Mouse (Mus musculus) yolk sac, embryonic 10.5 days (tissue): Measurements from ENCODE around the gene Entr1.
"Not testable (repeated sequence)": the region's sequence is repeated elsewhere in the genome, so short reads cannot be mapped to it uniquely, and the experiment has no call there.

Source experiments
- DNase-seq: peaks from one replicate; pipeline ENCODE4 v3.0.0-alpha.2; 2017; ENCODE audit warnings: low spot score

Entr1 gene

DNA sequence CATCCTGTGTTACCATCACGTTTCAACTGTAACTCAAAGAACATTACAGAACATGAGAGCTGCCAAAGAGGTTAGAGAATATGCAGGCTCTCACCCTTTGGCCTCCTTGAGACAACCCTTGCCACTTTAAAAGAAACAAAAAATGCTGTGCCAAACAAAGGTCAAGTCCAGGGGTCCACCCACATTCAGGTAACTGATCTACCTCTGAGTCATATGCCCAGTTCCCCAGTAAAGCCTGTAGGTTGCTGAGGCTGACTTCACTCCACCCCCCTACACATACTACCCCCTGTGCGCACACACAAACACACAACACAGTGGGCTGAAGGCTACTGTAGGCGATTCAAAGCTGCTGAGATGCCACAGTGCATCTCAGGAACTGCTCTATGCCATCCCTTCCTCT, 1.4 kb downstream of the Entr1 start:
- DNase-seq: no peak

DNA sequence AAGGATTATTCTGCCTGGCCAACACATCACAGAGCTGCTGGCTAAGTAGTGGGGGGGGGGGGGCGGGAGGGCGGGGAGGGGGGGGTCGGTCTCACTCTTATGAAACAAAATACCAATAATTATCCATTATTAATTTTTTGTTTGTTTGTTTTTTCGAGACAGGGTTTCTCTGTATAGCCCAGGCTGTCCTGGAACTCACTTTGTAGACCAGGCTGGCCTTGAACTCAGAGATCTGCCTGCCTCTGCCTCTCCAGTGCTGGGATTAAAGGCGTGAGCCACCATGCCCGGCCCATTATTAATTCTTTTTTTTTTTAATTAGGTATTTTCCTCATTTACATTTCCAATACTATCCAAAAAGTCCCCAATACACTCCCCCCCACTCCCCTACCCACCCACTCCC, 8.2 kb downstream of the Entr1 start:
- DNase-seq: not testable (repeated sequence)

DNA sequence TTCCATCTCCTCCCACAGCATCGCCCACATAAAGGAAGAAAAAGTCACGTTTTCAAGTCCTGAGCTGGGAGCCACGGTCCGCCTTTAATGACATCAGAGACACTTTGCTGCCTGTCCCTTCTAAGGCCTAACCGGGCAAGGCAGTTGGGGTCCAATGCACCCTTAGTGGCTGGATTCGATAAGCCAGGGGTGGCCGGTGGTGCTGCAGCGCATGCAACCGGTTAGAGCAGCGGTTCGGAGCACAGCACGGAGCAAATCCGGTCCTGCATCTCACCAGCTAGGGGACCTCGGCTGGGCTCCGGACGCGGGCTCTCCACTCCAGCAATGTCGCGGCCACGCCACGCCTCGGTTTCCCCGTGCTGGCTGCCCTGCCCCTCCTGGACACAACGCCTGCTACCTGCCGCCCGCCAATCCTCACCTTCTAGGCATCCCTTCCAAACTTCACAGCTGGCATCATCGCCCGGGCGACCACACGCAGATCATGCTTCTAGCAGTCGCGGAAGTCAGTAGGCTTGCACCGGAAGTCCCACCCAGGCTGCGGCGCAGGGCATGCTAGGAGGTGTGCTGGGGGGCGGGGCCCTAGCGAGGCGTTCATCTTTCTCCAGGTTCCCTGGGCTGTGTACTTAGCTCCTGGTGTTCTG, 8.9 kb downstream of the Entr1 start, which contains the start of gene Snapc4:
TSS of gene Snapc4 (minus strand) at position 523 of the 641 bp plus-strand sequence.
- DNase-seq: peak; percentile 85

DNA sequence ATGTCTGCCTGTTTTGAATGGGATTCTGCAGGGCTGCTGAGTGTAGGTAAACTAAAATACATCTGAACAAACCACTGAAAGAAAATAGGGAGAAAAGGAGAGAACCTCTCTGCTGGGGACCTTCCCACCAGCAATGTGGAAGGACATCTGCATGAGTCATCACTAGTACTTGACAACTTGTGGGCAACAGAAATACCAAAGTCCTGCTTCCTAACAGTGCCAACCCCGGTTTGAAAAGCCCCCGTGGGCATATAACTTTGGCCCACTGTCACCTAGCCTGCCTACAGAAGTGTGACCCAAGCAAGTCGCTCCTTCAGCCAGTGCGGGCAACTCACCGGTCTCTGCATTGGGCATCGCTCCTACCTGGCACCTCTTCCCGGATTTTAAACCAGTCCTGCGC, 16.7 kb downstream of the Entr1 start:
- no peak for DNase-seq

DNA sequence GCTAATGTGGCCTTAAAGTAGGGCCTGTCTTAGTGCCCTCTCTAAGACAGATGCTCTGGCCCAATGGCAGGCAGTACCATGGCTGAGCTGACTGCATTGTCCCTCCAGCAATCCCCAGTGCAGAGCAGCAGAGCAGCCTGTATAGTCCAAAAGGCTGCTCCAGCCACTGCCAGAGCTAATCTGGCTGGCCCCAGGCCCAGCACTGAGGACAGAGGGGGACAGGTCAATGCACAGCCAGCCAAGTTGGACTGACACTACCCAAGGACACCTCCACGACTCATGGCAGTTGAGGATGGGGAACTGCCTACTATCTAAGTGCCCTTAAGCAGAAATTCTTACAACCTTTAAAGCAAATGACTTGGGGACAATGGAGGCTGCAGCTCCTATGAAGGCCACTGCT, 20.5 kb downstream of the Entr1 start:
- no peak for DNase-seq

DNA sequence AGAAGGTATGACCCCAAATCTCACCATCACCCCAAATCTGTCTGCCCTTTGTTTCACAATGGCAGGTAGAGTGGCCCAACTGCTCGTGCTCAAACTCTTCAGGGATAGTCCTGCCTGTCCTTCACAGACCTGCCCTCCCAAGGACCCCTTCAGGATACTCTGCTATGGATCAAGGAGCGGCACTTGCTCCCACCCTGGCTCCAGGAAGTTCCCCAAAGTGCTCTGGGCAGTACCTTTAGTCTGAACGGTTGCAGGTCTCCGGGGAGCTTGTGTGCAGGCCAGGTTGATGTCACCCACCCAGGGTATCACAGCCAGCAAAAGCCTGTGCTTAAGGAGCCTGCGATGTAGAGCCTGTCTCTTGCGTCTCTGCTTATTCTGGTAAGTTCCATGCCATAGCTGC, 21.2 kb downstream of the Entr1 start:
- DNase-seq: no peak

DNA sequence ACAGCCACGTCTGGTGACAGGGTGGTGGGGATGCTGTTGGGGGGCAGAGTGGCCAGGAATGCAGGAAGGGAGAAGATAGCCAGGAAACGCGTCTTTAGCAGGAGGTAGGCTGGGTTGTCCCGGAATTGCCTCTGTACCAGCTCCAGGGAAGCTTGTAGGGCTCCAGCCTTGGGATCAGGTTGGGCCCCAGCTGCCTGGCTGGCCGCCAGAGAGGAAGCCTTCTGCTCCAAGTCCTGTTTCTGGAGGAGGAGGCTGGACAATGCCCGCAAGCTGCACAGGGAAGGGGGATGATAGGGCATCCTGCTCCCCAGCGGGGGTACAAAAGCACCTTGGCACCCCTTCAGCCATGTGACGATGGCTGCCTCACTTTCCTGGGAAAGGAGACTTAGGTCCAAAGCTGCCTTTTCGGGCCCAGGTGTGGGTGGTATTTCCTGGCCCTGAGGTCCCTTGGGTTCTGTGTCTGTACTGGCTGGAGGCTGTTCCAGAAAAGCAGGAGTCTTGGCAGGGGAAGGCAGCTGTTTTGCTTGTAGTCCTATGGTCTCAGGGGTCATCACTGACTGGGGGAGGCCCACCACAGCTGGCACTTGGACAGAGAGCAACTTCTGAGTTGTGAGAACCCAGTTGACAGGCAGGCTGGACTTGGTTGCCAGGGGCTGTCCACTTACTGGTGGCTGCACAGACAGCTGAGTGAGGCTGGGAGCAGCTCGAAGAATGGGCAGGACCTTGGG, 24.2 kb downstream of the Entr1 start:
- DNase-seq: no peak

DNA sequence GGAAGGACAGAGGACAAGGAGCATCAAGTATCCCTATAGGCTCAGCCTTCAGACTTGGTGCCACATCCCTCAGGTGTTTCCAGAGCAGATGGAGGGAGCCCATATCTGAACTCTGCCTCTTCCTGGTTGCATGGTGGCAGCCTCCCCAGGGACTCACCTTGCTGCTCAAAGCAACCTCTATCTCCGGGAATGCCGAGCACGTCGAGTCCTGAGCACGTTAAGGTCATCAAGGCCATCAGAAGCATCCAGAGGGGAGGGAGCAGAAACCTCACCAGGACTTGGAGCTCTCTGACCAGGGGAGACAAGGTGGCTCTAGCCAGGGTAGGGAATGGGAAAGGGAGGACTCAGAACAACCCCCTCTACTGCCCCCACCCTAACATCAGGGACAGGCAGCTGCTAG, 25.6 kb downstream of the Entr1 start:
- DNase-seq: no peak

DNA sequence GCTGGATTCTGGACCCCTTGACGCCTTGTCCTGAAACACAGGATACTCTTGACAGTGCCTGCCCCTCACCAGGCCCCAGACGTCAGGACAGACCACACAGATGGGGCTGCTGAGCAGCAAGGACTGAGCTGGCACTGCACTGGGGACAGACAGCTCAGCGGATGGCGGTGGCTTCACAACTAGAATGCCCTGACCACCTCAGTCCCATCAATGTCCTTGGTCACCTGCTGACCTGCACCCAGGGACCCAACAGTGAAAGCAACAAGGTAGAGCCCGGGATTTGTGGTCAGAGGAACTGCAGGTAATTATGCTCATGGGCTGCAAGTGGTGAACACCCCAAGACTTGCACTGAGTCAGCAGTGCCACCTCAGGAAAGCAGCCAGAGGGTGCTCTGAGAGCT, 26.1 kb downstream of the Entr1 start:
- DNase-seq: no peak

DNA sequence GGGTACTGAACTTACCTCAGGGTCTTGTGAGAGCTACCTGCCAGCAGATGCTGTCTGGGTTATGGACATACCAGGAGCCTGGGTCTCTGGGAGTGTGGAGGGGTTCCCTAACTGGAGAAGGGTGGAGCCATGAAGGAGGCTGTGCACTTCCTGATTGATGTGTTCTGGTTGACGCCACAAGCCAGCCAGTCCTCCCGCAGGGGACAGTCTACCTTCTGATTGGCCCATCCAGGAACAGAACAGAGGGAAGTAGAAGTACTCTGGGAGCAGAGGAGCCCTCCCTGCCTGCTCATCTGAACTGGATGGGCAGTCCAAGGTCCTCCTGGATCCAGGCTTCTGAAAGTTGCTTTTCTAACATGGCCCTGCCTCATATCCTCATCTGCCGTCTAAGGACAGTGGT, 28.3 kb downstream of the Entr1 start, which contains the start of gene Card9:
TSS of gene Card9 (minus strand) at position 147 of the 400 bp plus-strand sequence.
- DNase-seq: no peak

DNA sequence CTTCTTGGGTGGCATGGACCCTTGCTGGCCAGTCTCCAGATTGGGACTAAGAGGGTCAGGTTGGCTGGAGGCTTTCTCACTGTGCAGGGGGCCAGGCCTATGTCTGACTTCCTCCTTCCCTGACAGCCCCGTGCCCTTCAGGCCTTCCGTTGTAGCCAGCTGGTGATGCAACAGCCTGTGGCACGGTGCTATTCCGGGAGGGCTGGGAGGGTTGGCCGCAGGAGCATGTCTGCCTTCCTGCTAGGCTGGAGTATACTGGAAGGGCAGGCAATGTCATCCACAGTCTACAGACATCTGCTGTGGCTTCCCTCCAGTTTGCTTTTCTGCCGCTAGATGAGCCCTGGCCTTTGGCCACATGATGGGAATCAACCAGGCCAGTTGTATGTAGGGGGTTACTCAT, 29.1 kb downstream of the Entr1 start:
- DNase-seq: no peak

DNA sequence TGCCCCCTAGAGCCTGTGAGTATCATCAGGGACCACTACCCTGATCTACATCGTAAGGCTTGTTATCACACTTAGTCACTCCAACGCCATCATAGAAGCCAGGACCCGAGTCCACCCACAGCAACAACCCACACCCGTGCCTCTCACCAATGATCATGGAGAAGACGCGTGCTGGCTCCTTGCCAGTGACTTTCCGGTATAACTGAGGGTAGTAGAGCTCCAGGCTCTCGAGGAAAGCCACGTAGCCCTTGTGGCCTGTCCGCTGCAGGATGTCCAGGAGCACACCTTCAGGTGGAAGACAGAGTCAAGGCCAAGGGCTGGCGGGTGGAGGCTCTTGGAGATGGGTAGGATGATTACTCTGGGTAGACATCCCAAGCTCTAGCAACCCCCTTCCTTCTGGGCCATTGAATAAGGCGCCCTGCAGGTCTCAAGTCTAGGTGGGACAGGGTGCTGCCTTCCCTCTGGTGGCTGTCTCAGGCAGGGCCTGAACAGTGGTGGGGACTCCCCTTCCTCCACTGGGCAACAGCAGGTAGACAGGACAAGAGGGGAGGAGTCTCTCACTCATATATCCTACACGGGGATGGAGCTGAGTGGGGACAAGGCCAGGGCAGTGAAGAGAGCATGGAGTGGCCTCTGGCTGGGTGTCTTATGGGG, 30.3 kb downstream of the Entr1 start:
- no peak for DNase-seq

DNA sequence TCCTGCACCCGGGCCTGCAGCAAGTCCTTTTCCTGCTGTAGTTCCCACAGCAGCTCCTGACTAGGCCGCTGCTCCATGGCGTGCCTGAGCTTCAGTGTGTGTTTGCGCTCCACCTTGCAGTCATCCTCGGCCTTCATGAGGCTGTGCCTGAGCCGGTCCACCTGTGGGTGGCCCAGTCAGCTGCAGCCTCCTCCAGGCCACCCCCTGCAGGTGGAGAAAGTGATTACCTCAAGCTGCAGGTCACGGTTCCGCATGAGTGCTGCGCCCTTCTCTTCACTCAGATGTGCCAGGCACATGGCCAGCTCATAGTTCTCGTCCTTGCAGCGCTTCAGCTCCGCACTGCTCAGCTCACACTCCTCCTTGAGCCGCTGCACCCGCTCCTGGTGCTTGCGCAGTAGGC, 31.6 kb downstream of the Entr1 start:
- DNase-seq: no peak

DNA sequence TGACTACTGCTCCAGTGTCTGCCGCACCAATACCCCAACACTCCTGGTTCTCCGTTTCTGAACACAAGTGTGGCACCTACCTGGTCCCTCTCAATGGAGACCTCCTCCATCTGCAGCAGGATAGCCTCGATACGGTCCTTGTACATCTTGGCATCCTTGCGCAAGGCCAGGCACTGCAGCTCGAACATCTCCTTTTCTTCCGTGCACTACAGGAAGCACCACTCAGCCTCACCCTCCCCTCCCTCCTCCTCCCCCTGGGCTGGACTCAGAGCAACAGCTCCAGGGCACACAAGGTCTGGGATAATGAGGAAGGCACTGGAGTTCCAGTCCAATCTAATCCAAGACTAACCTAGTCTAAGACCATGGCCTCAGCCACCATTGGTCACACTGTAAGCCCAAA, 32.4 kb downstream of the Entr1 start:
- no peak for DNase-seq

DNA sequence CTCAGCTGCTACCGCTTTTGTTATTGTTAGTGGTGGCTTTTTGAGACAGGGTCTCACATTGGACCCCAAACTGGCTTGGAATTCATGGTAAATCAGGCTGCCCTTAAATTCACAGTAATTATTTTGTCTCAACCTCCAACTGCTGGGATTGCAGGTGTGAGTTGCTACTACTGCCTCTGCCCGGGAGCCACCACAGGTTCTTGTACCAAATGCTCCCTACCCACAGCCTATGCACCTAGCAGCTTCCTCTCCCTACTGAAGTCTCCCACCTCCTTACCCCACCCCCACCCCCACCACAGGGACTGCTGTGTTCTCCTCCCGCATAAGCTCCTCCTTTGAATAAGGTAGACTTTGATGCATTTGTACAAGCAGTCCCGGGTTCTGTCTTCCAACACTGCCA, 32.9 kb downstream of the Entr1 start:
- DNase-seq: no peak

DNA sequence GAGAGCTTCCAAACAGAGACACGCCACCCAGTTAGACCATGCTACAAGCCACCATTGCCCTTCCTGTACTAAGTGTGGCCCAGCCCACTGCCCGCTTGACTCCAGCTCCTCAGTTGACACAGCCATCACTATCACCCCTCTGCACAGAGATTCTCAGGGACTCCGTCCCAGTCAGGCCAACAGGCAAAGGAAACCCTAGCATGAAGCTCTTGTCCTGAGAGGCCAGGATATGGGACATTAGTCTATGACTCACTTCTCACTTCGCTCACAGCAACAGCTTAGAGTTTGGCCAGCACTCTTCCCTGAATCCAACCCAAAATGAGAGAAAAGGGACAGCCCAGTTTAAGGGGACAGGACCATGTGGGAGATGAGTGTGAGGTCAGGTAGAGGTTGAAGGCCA, 34.7 kb downstream of the Entr1 start:
- DNase-seq: no peak

DNA sequence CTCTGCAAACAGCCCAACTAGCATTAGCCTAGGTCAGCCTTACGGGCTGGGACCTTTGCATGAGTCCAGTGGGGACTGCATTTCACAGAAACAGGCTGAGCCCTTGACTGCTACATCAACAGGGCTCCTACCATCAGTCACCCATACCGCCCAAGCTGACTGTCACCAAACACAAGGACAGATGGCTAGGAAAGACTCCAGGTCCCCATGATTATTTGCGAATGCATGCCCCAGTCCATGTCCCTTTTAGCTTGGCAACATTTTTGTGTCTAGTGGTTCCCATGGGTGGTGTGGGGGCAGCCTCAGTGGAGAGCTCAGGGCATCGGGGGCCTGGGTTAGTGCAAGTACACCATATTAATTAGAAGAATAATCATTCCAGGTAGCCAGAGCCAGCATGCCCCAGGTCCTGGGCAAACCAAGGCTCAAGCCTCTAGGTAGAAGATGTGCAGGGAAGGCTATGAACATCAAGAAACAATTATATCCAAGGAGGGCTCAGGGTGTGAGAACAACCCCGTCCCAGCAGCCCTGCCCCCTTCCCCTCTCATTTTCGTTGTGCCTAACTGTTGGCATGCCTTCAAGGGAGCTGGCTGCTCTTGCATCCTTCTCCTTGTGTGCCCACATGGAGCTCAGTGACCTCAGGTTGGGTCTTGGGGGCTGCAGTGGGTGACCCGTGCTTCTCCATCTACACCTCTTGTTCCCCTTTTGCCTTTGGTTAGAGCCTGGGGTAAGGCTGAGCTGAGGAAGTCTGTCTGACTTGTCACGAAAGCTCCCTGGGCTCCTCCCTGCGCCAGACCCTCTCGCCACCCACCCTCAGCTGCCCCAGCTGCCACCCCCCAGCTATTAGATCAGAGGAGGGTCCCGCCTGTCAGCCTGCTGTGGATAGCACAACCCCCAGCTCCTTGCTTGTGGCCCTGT, 35.8 kb downstream of the Entr1 start:
- no peak for DNase-seq

DNA sequence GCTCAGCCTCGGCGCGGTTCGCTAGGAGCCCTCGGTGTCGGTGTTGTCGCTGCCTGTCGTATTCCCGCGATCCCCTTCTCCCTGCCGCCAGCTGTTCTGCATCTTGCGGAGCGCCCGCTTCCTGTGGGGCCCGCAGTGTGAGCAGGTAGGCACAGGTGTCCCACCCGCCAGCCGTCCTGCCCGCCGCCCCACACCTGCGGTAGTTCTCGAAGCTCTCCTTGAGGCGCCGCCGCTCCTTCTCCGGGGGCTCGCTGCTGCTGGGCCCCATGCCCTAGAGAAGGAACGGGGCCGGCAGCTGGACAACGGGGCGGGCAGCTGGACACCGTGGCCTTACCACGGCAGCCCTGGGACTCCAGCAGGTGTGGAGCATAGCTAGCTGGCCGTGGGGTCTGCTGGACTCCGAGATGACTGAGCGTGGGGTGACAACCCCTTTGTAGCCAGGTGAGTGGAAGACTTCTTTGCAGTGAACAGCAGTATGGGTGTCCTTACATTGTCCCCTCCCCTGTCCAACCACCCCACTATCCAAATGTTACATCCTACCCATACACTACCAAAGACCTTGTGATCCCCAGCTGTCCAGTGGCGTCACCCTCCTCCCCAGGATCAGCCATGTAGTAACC, 36.7 kb downstream of the Entr1 start:
- DNase-seq: no peak

DNA sequence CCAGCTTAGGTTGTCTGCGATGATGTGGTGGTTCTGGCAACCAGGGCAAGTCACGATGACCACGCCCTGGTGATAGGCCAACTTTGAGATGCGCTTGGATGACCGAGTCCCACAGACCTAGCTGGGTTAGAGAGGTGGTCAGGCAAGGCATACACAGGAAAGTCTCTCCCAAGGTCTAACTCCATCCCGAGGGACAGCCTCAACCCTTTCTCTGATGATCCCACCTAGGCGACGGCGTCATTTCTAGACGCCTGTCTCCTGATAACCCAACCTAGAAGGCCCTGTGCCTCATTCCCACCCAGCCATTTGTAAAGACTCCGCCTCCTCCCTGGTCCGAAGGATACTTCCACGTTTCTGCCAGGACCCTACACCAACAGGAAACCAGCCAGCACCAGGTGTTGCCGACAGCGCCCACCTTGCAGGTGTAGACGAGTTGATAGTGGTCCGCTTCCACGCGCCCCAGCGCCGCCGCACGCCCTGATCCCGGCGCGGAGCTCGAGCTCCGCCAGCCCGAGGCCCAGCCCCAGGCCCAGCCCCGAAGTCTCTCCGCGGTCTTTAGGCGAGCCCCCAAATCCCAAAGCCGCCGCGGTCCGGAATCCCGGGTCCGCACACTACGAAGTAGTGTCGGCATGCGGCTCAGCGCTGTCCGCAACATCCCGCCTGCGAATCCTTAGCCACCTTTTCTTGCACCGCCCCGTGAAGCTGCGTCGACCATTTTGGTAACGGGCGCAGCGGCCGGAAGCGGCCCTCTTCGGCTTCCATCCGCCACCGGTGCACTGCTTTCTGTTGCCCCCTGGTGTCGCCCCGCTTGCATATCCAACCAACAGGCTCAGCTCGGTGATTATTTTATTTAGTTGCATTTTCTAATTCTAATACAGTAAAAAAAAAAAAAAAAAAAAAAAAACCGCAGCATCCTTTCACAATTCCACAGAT, 37.5 kb downstream of the Entr1 start, which contains the start of gene Dnlz:
TSS of gene Dnlz (minus strand) at position 753 of the 933 bp plus-strand sequence.
- peak; percentile 90 for DNase-seq

DNA sequence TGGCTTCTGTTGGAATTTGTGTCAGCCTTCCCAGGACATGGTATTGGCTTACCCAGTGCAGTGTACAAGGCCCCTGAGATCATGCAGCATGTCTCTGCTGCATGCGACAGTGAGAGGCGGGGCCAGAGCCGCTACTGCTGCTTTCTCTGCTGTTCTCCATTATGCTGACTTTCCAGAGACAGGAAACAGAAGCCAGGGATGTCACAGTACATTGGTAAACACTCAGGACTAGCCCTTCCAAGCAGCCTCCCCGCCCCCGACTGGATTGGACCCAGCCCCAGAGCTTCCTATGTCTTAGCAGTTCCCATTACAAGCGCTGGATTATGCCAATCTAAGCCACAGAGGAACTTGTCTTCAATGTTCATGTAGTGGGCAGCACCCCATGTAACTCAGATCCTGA, 40.9 kb downstream of the Entr1 start:
- peak; percentile 39 for DNase-seq
